Mouse (Mus musculus): ENCODE results near the gene Crlf1. TPM values are rescaled to one million over a fixed set of nuclear protein-coding genes. Genes with fewer than 3 reads are reported as not detected.

Crlf1 gene
- polyA plus RNA-seq, 1 experiment, result 294 TPM

- no peak overlapping the region for H3K4me3 ChIP-seq (ENCODE audit: insufficient read depth, poor library complexity, severe bottlenecking)
Measured at GRCm38 (mm10) chr8:70452196-70452966, 40.6 kb upstream of the Crlf1 start.

GRCm38 (mm10) chr8:70453852-70454251, 39.1 kb upstream of the Crlf1 start:
- Histone ChIP-seq H3ac (ENCODE audit: control insufficient read depth, insufficient read length, low read depth) (no peak overlapping the region), H3K4me3 (ENCODE audit: insufficient read depth, poor library complexity, severe bottlenecking) (no peak overlapping the region), H3K36me3 (ENCODE audit: control insufficient read depth, insufficient read depth) (peaks cover 18% of the 10 kb centered on the region), H3K79me2 (ENCODE audit: control insufficient read depth, insufficient read depth) (peaks cover 16% of the 10 kb centered on the region), H3K79me3 (ENCODE audit: low read depth) (peaks cover 7% of the 10 kb centered on the region), H3K27me3 (ENCODE audit: control insufficient read depth, insufficient read depth, insufficient read length) (no peaks in the 10 kb centered on the region)
- TF ChIP-seq MAX (IDR thresholded peaks at IDR 0.05), result no peak
- TF ChIP-seq FOSL1 (IDR thresholded peaks at IDR 0.05; ENCODE audit: insufficient read depth, low read length, poor library complexity, severe bottlenecking), result no peak
- TF ChIP-seq USF1 (IDR thresholded peaks at IDR 0.05; ENCODE audit: low read depth), result no peak
- no peak for TF ChIP-seq CEBPB (IDR thresholded peaks at IDR 0.05; ENCODE audit: low read depth)
- TF ChIP-seq MYOD1 (IDR thresholded peaks at IDR 0.05; ENCODE audit: control insufficient read depth, insufficient read length, low read depth), result no peak
- TF ChIP-seq CTCF (IDR thresholded peaks at IDR 0.05; ENCODE audit: control insufficient read depth, insufficient read depth, insufficient read length), result no peak
- no peak for TF ChIP-seq MYOG (IDR thresholded peaks at IDR 0.05; ENCODE audit: control insufficient read depth, extremely low read depth, insufficient read length)

More at GRCm38 (mm10) chr8:70452196-70452966, 40.6 kb upstream of the Crlf1 start:
- Histone ChIP-seq H3K27me3 (ENCODE audit: control insufficient read depth, insufficient read depth, insufficient read length) (no peaks in the 10 kb centered on the region), H3ac (ENCODE audit: control insufficient read depth, insufficient read length, low read depth) (no peak overlapping the region), H3K79me2 (ENCODE audit: control insufficient read depth, insufficient read depth) (peaks cover 1% of the 10 kb centered on the region), H3K79me3 (ENCODE audit: low read depth) (peaks cover 2% of the 10 kb centered on the region), H3K36me3 (ENCODE audit: control insufficient read depth, insufficient read depth) (peaks cover 15% of the 10 kb centered on the region)
- TF ChIP-seq MAX (IDR thresholded peaks at IDR 0.05) (no peak), CEBPB (IDR thresholded peaks at IDR 0.05; ENCODE audit: low read depth) (no peak), MYOD1 (IDR thresholded peaks at IDR 0.05; ENCODE audit: control insufficient read depth, insufficient read length, low read depth) (no peak), MYOG (IDR thresholded peaks at IDR 0.05; ENCODE audit: control insufficient read depth, extremely low read depth, insufficient read length) (no peak), FOSL1 (IDR thresholded peaks at IDR 0.05; ENCODE audit: insufficient read depth, low read length, poor library complexity, severe bottlenecking) (no peak), USF1 (IDR thresholded peaks at IDR 0.05; ENCODE audit: low read depth) (no peak), CTCF (IDR thresholded peaks at IDR 0.05; ENCODE audit: control insufficient read depth, insufficient read depth, insufficient read length) (no peak)

GRCm38 (mm10) chr8:70456996-70457395, 36.0 kb upstream of the Crlf1 start:
- peaks cover 12% of the 10 kb centered on the region for H3K79me3 ChIP-seq (ENCODE audit: low read depth)
- no peak overlapping the region for H3ac ChIP-seq (ENCODE audit: control insufficient read depth, insufficient read length, low read depth)
- peaks cover 34% of the 10 kb centered on the region for H3K79me2 ChIP-seq (ENCODE audit: control insufficient read depth, insufficient read depth)
- H3K4me3 ChIP-seq (ENCODE audit: insufficient read depth, poor library complexity, severe bottlenecking), result no peak overlapping the region
- TF ChIP-seq MYOG (IDR thresholded peaks at IDR 0.05; ENCODE audit: control insufficient read depth, extremely low read depth, insufficient read length) (no peak), CTCF (IDR thresholded peaks at IDR 0.05; ENCODE audit: control insufficient read depth, insufficient read depth, insufficient read length) (no peak), CEBPB (IDR thresholded peaks at IDR 0.05; ENCODE audit: low read depth) (no peak), USF1 (IDR thresholded peaks at IDR 0.05; ENCODE audit: low read depth) (no peak), FOSL1 (IDR thresholded peaks at IDR 0.05; ENCODE audit: insufficient read depth, low read length, poor library complexity, severe bottlenecking) (no peak), MYOD1 (IDR thresholded peaks at IDR 0.05; ENCODE audit: control insufficient read depth, insufficient read length, low read depth) (no peak), MAX (IDR thresholded peaks at IDR 0.05) (no peak)
- H3K27me3 ChIP-seq (ENCODE audit: control insufficient read depth, insufficient read depth, insufficient read length), result no peaks in the 10 kb centered on the region
- H3K36me3 ChIP-seq (ENCODE audit: control insufficient read depth, insufficient read depth), result peaks cover 15% of the 10 kb centered on the region

DNA sequence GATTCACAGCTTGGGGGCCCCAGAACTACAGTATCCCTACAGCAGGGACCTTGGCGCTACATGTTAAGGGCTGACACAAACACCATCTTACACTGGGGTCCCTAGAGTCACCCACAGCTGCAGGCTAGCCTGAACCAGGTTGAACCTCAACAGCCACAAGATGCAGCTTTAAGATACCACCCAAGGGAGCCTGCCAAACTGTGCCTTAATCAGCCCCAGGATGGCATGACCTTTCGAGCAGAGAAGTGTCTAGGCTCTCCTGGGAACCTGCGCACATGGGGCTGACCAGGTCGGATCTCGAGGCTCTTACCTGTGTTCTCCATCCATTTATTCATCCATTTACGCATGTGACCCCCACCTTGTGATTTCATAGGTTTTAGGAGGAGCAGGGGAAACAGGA, 35.1 kb upstream of the Crlf1 start:
- peaks cover 8% of the 10 kb centered on the region for H3K36me3 ChIP-seq (ENCODE audit: control insufficient read depth, insufficient read depth)
- H3ac ChIP-seq (ENCODE audit: control insufficient read depth, insufficient read length, low read depth), result no peak overlapping the region
- H3K27me3 ChIP-seq (ENCODE audit: control insufficient read depth, insufficient read depth, insufficient read length), result no peaks in the 10 kb centered on the region
- peaks cover 35% of the 10 kb centered on the region for H3K79me2 ChIP-seq (ENCODE audit: control insufficient read depth, insufficient read depth)
- H3K4me3 ChIP-seq (ENCODE audit: insufficient read depth, poor library complexity, severe bottlenecking), result no peak overlapping the region
- TF ChIP-seq CTCF (IDR thresholded peaks at IDR 0.05; ENCODE audit: control insufficient read depth, insufficient read depth, insufficient read length), result no peak
- no peak for TF ChIP-seq MYOG (IDR thresholded peaks at IDR 0.05; ENCODE audit: control insufficient read depth, extremely low read depth, insufficient read length)
- no peak for TF ChIP-seq MAX (IDR thresholded peaks at IDR 0.05)
- no peak for TF ChIP-seq CEBPB (IDR thresholded peaks at IDR 0.05; ENCODE audit: low read depth)
- TF ChIP-seq MYOD1 (IDR thresholded peaks at IDR 0.05; ENCODE audit: control insufficient read depth, insufficient read length, low read depth), result no peak
- no peak for TF ChIP-seq FOSL1 (IDR thresholded peaks at IDR 0.05; ENCODE audit: insufficient read depth, low read length, poor library complexity, severe bottlenecking)
- H3K79me3 ChIP-seq (ENCODE audit: low read depth), result peaks cover 12% of the 10 kb centered on the region

GRCm38 (mm10) chr8:70458462-70458861, 34.5 kb upstream of the Crlf1 start:
- Histone ChIP-seq H3K79me3 (ENCODE audit: low read depth) (peaks cover 12% of the 10 kb centered on the region), H3K4me3 (ENCODE audit: insufficient read depth, poor library complexity, severe bottlenecking) (no peak overlapping the region), H3K79me2 (ENCODE audit: control insufficient read depth, insufficient read depth) (peaks cover 41% of the 10 kb centered on the region), H3K36me3 (ENCODE audit: control insufficient read depth, insufficient read depth) (peaks cover 8% of the 10 kb centered on the region), H3K27me3 (ENCODE audit: control insufficient read depth, insufficient read depth, insufficient read length) (no peaks in the 10 kb centered on the region), H3ac (ENCODE audit: control insufficient read depth, insufficient read length, low read depth) (no peak overlapping the region)
- TF ChIP-seq USF1 (IDR thresholded peaks at IDR 0.05; ENCODE audit: low read depth) (no peak), MAX (IDR thresholded peaks at IDR 0.05) (no peak), CTCF (IDR thresholded peaks at IDR 0.05; ENCODE audit: control insufficient read depth, insufficient read depth, insufficient read length) (no peak), MYOG (IDR thresholded peaks at IDR 0.05; ENCODE audit: control insufficient read depth, extremely low read depth, insufficient read length) (no peak), CEBPB (IDR thresholded peaks at IDR 0.05; ENCODE audit: low read depth) (no peak), FOSL1 (IDR thresholded peaks at IDR 0.05; ENCODE audit: insufficient read depth, low read length, poor library complexity, severe bottlenecking) (no peak), MYOD1 (IDR thresholded peaks at IDR 0.05; ENCODE audit: control insufficient read depth, insufficient read length, low read depth) (no peak)

Data from C2C12 (cell line).